Mouse (Mus musculus) G1E (cell line): ENCODE results near the gene Cubn. TPM values are rescaled to one million over a fixed set of nuclear protein-coding genes. Genes with fewer than 3 reads are reported as not detected.

Experiments
- ATAC-seq: 2 replicates; pipeline ENCODE4 v1.8.0; 2016; ENCODE audit warnings: mild to moderate bottlenecking; ENCODE audit not compliant: insufficient number of reproducible peaks, poor library complexity, low FRiP score, severe bottlenecking; ENCODE audit errors: extremely low read depth
- DNase-seq: peaks from one replicate; pipeline ENCODE4 v3.0.0; 2012; ENCODE audit warnings: low spot score
- H3K27me3 ChIP-seq: 2 replicates; pipeline ENCODE4 v1.6.1; 2012; ENCODE audit warnings: mild to moderate bottlenecking, low read length, inconsistent platforms; ENCODE audit not compliant: insufficient read depth
- H3K36me3 ChIP-seq: replicated peaks from 2 replicates; pipeline ENCODE3; 2012; ENCODE audit warnings: mild to moderate bottlenecking, inconsistent platforms
- H3K4me1 ChIP-seq: 2 replicates; pipeline ENCODE4 v1.6.1; 2012; ENCODE audit warnings: low read depth, low read length, inconsistent platforms, mixed read lengths; ENCODE audit not compliant: insufficient read depth
- H3K4me3 ChIP-seq: 2 replicates; pipeline ENCODE4 v1.5.1; 2012; ENCODE audit warnings: low read depth, mild to moderate bottlenecking, inconsistent platforms, low read length, moderate library complexity, mixed read lengths
- H3K9me3 ChIP-seq: replicated peaks from 2 replicates; pipeline ENCODE4 v1.6.1; 2012; ENCODE audit warnings: inconsistent platforms
- CTCF ChIP-seq: IDR thresholded peaks from 2 replicates; pipeline ENCODE4 v1.5.1; 2012; ENCODE audit warnings: low read depth, low read length, inconsistent platforms, mixed read lengths
- GATA1 ChIP-seq: IDR thresholded peaks from 2 replicates; pipeline ENCODE4 v1.6.1; 2012; ENCODE audit warnings: borderline replicate concordance, low read length, inconsistent platforms, mixed read lengths
- GATA2 ChIP-seq: IDR thresholded peaks from 2 replicates; pipeline ENCODE4 v1.6.1; 2012; ENCODE audit warnings: low read depth, low read length, inconsistent platforms, borderline replicate concordance
- POLR2AphosphoS5 ChIP-seq: IDR thresholded peaks from 2 replicates; pipeline ENCODE4 v1.6.1; 2012; ENCODE audit warnings: low read depth, low read length, inconsistent platforms; ENCODE audit not compliant: insufficient replicate concordance
- TAL1 ChIP-seq: conservative IDR thresholded peaks from 2 replicates; pipeline ENCODE4 v1.6.1; 2012; ENCODE audit warnings: low read depth, low read length, inconsistent platforms, mixed read lengths
- polyA plus RNA-seq: library from polyadenylated mRNA; stranded (reverse); fragments of >175 nt; gene quantifications from 2 replicates; pipeline ENCODE4 v1.2.3, GENCODE M21; 2012
- total RNA-seq, 2 experiments: library from RNA; stranded (forward) in 1 of 2; stranded (reverse) in 1 of 2; fragments of 200-1000 nt in 1 of 2; fragments of >200 nt in 1 of 2; fragmentation: Nextera tagmentation in 1 of 2; gene quantifications; 2 replicates each; pipeline ENCODE4 v1.2.3; 2014 to 2017

The Cubn gene
- total and polyA plus RNA-seq, 3 experiments: 0.16 TPM; not detected in 2

DNA sequence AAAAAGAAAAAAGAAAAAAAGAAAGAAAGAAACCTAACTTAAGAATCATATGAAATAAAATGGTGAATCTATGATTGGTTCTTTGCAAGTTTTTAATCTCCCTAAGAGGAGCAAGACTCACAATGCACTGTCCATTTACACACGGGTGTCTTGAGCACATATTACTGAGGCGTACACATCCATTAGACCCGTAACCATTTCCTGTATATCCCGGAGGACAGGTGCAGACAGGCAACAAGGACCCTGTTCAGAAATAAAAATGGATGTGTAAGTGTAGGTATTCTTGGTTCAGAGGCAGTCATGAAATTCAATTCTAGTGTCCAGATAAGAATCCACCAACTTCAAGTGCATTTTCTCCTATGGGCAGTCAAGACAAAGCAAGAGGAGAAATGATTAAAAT is 22.0 kb downstream of the Cubn start:
- Histone ChIP-seq H3K27me3 (peaks cover 9% of the 10 kb centered on the region), H3K9me3 (no peaks in the 10 kb centered on the region), H3K4me1 (no peaks in the 10 kb centered on the region), H3K36me3 (no peaks in the 10 kb centered on the region), H3K4me3 (no peak overlapping the region)
- TF ChIP-seq CTCF: no peak
- no peak for TF ChIP-seq POLR2AphosphoS5
- ATAC-seq (no peak), DNase-seq (no peak)

DNA sequence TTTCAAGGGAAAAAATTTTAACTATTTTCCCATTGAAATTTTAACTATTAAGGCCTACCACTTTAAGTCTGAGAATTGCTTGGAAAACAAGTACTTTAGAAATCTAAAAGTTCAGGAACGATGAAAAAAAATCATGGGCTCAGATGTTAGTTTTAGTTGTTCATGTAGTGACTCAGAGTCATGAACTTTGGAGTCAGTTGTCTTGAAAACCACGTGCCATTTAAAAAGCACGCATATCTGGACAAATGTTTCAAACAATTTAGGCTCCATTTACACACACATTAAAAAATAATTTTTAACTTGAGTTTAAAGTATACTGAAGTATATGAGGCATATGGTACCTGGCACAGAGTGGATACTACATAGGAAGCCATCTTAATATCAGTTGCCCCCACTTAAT is 24.9 kb downstream of the Cubn start:
- DNase-seq (no peak), ATAC-seq (no peak)
- Histone ChIP-seq H3K4me3 (no peak overlapping the region), H3K27me3 (peaks cover 9% of the 10 kb centered on the region), H3K9me3 (no peaks in the 10 kb centered on the region), H3K36me3 (no peaks in the 10 kb centered on the region), H3K4me1 (no peaks in the 10 kb centered on the region)
- TF ChIP-seq POLR2AphosphoS5: no peak
- no peak for TF ChIP-seq TAL1
- no peak for TF ChIP-seq CTCF
- no peak for TF ChIP-seq GATA1
- TF ChIP-seq GATA2: no peak

DNA sequence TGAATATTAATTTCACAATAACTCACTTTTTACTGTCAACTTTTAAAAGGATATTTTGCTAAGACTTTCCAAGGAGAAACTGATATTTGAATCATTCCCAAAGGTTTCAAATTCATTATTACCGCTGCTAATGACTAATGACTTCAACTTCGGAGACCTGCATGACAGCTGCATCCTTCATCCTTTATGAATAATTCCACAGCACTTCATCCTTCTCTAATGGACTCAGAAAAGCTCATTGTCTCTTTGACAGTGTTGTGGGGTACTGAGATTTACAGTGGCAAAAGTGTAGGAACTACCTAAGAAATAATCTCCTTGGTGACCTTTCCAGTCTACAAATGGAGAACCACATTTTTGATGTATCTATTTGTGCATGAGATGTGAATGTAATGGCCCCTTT is 33.5 kb downstream of the Cubn start:
- Histone ChIP-seq H3K4me3 (no peak overlapping the region), H3K4me1 (no peaks in the 10 kb centered on the region), H3K9me3 (no peaks in the 10 kb centered on the region), H3K27me3 (peaks cover 22% of the 10 kb centered on the region), H3K36me3 (no peaks in the 10 kb centered on the region)
- DNase-seq (no peak), ATAC-seq (no peak)
- no peak for TF ChIP-seq POLR2AphosphoS5

DNA sequence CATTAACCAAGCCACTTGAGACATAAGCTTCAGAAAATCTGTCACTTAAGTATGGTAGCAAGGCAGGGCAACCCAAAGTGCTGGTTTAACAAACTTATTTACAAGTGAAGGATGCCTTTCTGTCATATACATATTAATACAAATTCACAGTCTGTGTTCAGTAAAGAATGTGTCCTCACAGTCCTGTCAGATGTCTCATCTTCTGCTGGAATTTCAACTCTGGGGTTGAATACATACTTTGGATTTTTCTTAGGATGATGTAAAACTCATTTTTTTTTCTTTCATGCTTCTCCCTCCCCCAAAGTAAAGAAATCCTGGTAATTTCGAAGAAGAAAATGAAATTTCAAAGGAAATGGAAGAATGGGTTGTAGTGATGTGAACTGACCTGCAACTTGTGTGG is 34.8 kb downstream of the Cubn start:
- H3K27me3 ChIP-seq: peaks cover 22% of the 10 kb centered on the region
- TF ChIP-seq GATA1: no peak
- no peak for TF ChIP-seq CTCF
- TF ChIP-seq GATA2: no peak
- no peak overlapping the region for H3K4me3 ChIP-seq
- ATAC-seq: no peak
- no peaks in the 10 kb centered on the region for H3K4me1 ChIP-seq
- no peaks in the 10 kb centered on the region for H3K36me3 ChIP-seq
- H3K9me3 ChIP-seq: no peaks in the 10 kb centered on the region
- DNase-seq: no peak

DNA sequence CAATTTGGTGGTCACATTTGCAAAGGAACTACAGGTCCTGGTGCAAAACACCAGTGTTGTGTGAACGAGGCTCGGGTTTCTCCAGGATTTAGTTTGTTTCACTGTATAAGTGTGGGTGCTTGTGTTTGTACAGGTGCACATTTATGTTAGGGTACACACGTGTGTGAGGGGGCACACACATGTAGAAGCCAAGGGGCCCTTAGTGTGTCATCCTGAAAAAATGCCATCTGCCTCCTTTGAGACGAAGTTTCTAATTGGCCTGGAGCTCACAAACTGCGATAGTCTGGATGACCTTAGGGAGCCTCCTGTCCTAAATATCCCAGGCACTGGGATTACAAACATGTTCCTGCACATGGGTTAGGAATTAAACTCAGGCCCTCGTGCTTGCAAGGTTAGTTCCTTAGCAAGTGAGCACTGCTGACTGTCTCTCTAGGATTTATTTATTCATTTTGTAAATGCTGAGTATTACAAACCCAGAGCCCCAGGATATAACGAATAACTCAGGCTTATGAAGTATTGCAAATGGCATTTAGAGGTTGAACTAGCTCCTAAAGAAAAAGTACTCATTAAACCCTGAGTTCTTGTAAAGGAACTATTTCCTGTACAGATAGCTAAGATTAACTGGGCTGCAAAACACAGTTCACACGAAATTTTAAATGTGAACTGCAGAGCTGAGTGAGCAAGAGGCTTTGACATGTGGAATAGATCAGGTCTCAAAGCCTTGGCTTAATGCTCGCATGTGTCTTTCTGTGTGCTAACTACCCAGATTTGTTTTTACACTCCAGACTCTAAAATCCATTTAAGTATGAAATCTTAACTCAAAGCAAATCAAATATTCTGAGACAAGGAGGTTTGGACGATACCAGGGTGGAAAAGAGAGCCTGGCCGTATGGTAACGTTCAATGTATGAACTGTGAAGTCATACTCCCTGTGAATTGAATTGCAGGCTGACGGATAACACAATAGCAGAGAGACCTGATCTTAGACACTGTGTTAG is 39.8 kb downstream of the Cubn start:
- Histone ChIP-seq H3K4me1 (no peaks in the 10 kb centered on the region), H3K36me3 (no peaks in the 10 kb centered on the region), H3K4me3 (no peak overlapping the region), H3K27me3 (peaks cover 18% of the 10 kb centered on the region), H3K9me3 (no peaks in the 10 kb centered on the region)
- TF ChIP-seq CTCF (no peak), GATA2 (no peak), TAL1 (no peak), GATA1 (no peak), POLR2AphosphoS5 (no peak)
- DNase-seq (no peak), ATAC-seq (no peak)

DNA sequence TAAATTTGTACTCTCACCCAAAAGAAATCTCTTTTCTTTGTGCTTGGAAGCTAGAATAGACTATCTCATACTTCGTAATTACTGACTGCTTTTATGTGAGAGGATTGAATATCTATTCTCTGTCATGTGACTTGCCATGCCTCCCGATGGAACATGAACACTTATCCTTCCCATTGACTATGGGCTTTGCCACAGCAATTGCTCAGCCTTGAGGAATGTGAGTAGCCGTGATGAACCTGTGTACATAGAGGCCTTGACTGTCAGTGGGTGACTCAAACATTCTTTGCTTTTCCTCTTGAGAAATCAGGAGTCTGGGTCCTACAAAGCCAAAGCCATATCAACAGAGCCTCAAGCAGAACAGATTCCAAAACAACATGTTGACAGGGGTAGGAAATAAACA is 40.7 kb downstream of the Cubn start:
- DNase-seq: no peak
- no peak for ATAC-seq

DNA sequence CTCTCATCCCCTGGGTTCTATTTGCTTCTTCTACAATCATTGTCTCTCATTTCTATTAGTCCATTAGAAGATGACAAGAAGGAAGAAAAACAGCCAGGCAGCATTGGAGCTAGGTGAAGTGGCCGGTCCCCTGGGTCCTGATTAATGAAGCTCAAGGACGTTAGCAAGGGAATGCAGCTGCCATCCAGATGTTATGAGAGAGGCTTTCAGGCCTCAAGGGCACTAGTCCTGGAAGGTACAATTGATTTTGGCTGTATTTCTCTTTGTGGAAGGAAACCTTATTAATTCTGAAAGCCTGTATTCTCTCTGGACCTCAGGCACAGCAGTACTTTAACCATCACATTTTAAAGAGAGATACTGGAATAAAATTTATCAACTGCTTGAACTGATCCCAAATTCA is 41.1 kb downstream of the Cubn start:
- H3K4me1 ChIP-seq: no peaks in the 10 kb centered on the region
- no peaks in the 10 kb centered on the region for H3K36me3 ChIP-seq
- H3K27me3 ChIP-seq: peaks cover 11% of the 10 kb centered on the region
- no peak for DNase-seq
- H3K4me3 ChIP-seq: no peak overlapping the region
- no peak for TF ChIP-seq POLR2AphosphoS5
- no peak for TF ChIP-seq GATA1
- TF ChIP-seq TAL1: no peak
- no peak for TF ChIP-seq GATA2
- TF ChIP-seq CTCF: no peak
- no peaks in the 10 kb centered on the region for H3K9me3 ChIP-seq
- ATAC-seq: no peak

More for the DNA sequence above, 40.7 kb downstream of the Cubn start:
- Histone ChIP-seq H3K4me1 (no peaks in the 10 kb centered on the region), H3K27me3 (peaks cover 11% of the 10 kb centered on the region), H3K9me3 (no peaks in the 10 kb centered on the region), H3K4me3 (no peak overlapping the region), H3K36me3 (no peaks in the 10 kb centered on the region)
- no peak for TF ChIP-seq GATA2
